In the genomic region with DNA sequence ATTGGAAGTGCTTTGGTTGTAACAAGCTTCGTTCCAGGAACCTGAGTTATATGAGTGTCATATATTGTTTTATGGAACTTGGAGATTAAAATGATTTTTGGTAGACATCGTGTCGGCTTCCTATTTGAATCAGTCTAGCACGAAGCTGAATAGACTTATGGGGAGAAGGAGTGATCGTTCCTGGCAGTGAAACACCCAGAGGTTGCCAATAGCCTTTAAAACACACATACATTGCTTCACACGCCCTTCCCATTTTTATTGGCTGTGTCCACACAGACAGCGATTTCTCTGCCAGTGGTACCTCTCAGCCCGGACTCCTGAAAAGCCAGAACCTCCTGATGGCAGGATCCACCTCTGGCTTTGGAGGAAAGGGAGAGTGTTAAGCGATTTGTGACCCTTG, we compare ENCODE assay signal across 19 mouse cellular contexts. TPM values are rescaled to one million over a fixed set of nuclear protein-coding genes. Genes with fewer than 3 reads are reported as not detected.
A peak's percentile ranks its signal among the peaks of the same experiment; 100 is the strongest.
DNase-seq lines count a peak whose midpoint lies in the region; ATAC-seq and TF ChIP-seq lines count a peak whose summit lies in the region.
"Had no signal": no experiment of that assay in that cellular context is flagged by ENCODE, and none has a peak within 500 bp of the region (broad histone marks: within the 10 kb centered on the region; RNA-seq: fewer than 3 reads in every experiment).

No protein-coding gene starts in this region.

- H3K9ac ChIP-seq in limb, embryonic 14.5 days (ENCODE audit: low read depth, low read length, severe bottlenecking), result no peak overlapping the region
- no peak overlapping the region for H3K9ac ChIP-seq in lung, postnatal 0 days (replicated peaks; ENCODE audit: low read depth)
- H3K9ac ChIP-seq: forebrain, embryonic 12.5 days; forebrain, postnatal 0 days; hindbrain, embryonic 12.5 days had no signal

- H3K36me3 ChIP-seq in limb, embryonic 14.5 days (ENCODE audit: control insufficient read depth, insufficient read depth, low read length), result no peaks in the 10 kb centered on the region
- no peaks in the 10 kb centered on the region for H3K36me3 ChIP-seq in limb, embryonic 10.5 days
- no peaks in the 10 kb centered on the region for H3K36me3 ChIP-seq in lung, postnatal 0 days (ENCODE audit: insufficient read depth, low read length)
- H3K36me3 ChIP-seq: forebrain, embryonic 12.5 days; heart, embryonic 10.5 days; hindbrain, embryonic 12.5 days had no signal

- H3K4me1 ChIP-seq in limb, embryonic 14.5 days (ENCODE audit: control insufficient read depth, insufficient read depth, low read length), result peaks cover 14% of the 10 kb centered on the region
- peaks cover 16% of the 10 kb centered on the region for H3K4me1 ChIP-seq in limb, embryonic 10.5 days
- H3K4me1 ChIP-seq in lung, postnatal 0 days (ENCODE audit: insufficient read depth, low read depth, low read length), result 0 out of 2 replicates have a peak, but pooled peaks cover 5% of the 10 kb centered on the region
- peaks cover under 1% of the 10 kb centered on the region; the same call in 1 of the 2 replicates for H3K4me1 ChIP-seq in lung, adult 2 months (ENCODE audit: control insufficient read depth, insufficient read depth, low read length)

- no peak for TF ChIP-seq POLR2A in limb, embryonic 14.5 days (IDR thresholded peaks at IDR 0.05; ENCODE audit: borderline replicate concordance, extremely low read depth, insufficient read depth, insufficient read length)
- TF ChIP-seq POLR2A in lung, adult 2 months (IDR thresholded peaks at IDR 0.05; ENCODE audit: borderline replicate concordance, extremely low read depth, low read depth, low read length), result no peak

- no peak for TF ChIP-seq CTCF in lung, postnatal 0 days (IDR thresholded peaks at IDR 0.05)
- TF ChIP-seq CTCF in lung, adult 2 months (IDR thresholded peaks at IDR 0.05; ENCODE audit: insufficient read depth, low read length), result no peak

- no peak for TF ChIP-seq EP300 in lung, postnatal 0 days (IDR thresholded peaks at IDR 0.05)

- H3K4me3 ChIP-seq in limb, embryonic 14.5 days (replicated peaks; ENCODE audit: low read length), result no peak overlapping the region
- no peak overlapping the region for H3K4me3 ChIP-seq in limb, embryonic 10.5 days
- H3K4me3 ChIP-seq in lung, postnatal 0 days (ENCODE audit: low read depth, low read length), result no peak overlapping the region
- no peak overlapping the region for H3K4me3 ChIP-seq in lung, adult 2 months (replicated peaks; ENCODE audit: extremely low read depth, low read depth, low read length)
- H3K4me3 ChIP-seq: forebrain, embryonic 12.5 days; heart, embryonic 10.5 days; hindbrain, embryonic 12.5 days had no signal

- no peaks in the 10 kb centered on the region for H3K27me3 ChIP-seq in limb, embryonic 14.5 days (ENCODE audit: control insufficient read depth, insufficient read depth, low read length)
- no peaks in the 10 kb centered on the region for H3K27me3 ChIP-seq in limb, embryonic 10.5 days (ENCODE audit: low read depth, poor library complexity, severe bottlenecking)
- H3K27me3 ChIP-seq in lung, postnatal 0 days (replicated peaks; ENCODE audit: insufficient read depth, low read length), result no peaks in the 10 kb centered on the region
- H3K27me3 ChIP-seq: forebrain, embryonic 12.5 days; hindbrain, embryonic 12.5 days had no signal

- no peak; the same call in 1 of the 2 replicates for ATAC-seq in limb, embryonic 14.5 days (ENCODE audit: low FRiP score, low read depth)
- ATAC-seq in lung, postnatal 0 days, result no peak
- ATAC-seq: forebrain, postnatal 0 days; hindbrain, embryonic 16.5 days had no signal

- H3K4me2 ChIP-seq in limb, embryonic 14.5 days (replicated peaks; ENCODE audit: low read depth, low read length, severe bottlenecking), result no peak overlapping the region
- H3K4me2 ChIP-seq in lung, postnatal 0 days (replicated peaks; ENCODE audit: low read depth, low read length), result no peak overlapping the region
- H3K4me2 ChIP-seq: forebrain, embryonic 12.5 days; hindbrain, embryonic 12.5 days had no signal

- no peaks in the 10 kb centered on the region for H3K9me3 ChIP-seq in limb, embryonic 14.5 days (ENCODE audit: control insufficient read depth, low read length)
- H3K9me3 ChIP-seq in limb, embryonic 10.5 days (replicated peaks), result no peaks in the 10 kb centered on the region
- H3K9me3 ChIP-seq in lung, postnatal 0 days (ENCODE audit: low read length), result no peaks in the 10 kb centered on the region
- H3K9me3 ChIP-seq: forebrain, embryonic 12.5 days; heart, embryonic 10.5 days; hindbrain, embryonic 12.5 days had no signal

- H3K27ac ChIP-seq in limb, embryonic 14.5 days (replicated peaks; ENCODE audit: low read depth, low read length), result no peak overlapping the region
- H3K27ac ChIP-seq in limb, embryonic 10.5 days, result no peak overlapping the region
- H3K27ac ChIP-seq in lung, postnatal 0 days (ENCODE audit: low read length), result no peak overlapping the region
- H3K27ac ChIP-seq: forebrain, embryonic 12.5 days; heart, embryonic 10.5 days; hindbrain, embryonic 12.5 days had no signal

- peak; percentile 82 for DNase-seq in limb, embryonic 14.5 days (ENCODE audit: low spot score)
- DNase-seq in limb, embryonic 10.5 days (ENCODE audit: low spot score), result no peak
- peak; percentile 35 for DNase-seq in lung, postnatal 0 days (ENCODE audit: low spot score)
- DNase-seq in lung, adult 2 months, result no peak
- DNase-seq in gonadal fat pad, adult 2 months (ENCODE audit: low read depth), result peak; percentile 34
- no peak for DNase-seq in thymus, postnatal 25 days
- DNase-seq in urinary bladder, postnatal 25 days (ENCODE audit: low spot score), result no peak
- DNase-seq: adrenal gland, adult 8-10 months; adrenal gland, postnatal 36 days; cerebellum, adult 2 months; cerebellum, postnatal 10 days; forebrain, postnatal 0 days; gastrocnemius, postnatal 14 days; heart, postnatal 10 days; heart, postnatal 4 days had no signal

- WGBS in limb, embryonic 14.5 days, result 42% methylated on average over 9 of the region's 9 CpGs
- 87% methylated on average over 9 of the region's 9 CpGs for WGBS in limb, embryonic 10.5 days
- 64% methylated on average over 9 of the region's 9 CpGs for WGBS in lung, postnatal 0 days
- WGBS in lung, adult 2 months, result 63% methylated on average over 9 of the region's 9 CpGs

RNA-seq across cellular contexts. Expression of a gene that starts 57.0 kb away (rescaled TPM):
- 9.3 and 10.7 TPM in 2 replicates for polyA plus RNA-seq in limb, embryonic 14.5 days (2012; rRNA removed)
- polyA plus RNA-seq in limb, embryonic 14.5 days (2014; fragmentation: Nextera tagmentation; extraction: Ambion mirVana), result 11.3 and 11.8 TPM in 2 replicates
- polyA plus RNA-seq in limb, embryonic 10.5 days (2016; fragmentation: Nextera tagmentation; extraction: Ambion mirVana), result 4.0 and 5.2 TPM in 2 replicates
- polyA plus RNA-seq in lung, postnatal 0 days (2015; fragmentation: Nextera tagmentation; extraction: Ambion mirVana), result 11.0 and 12.1 TPM in 2 replicates
- 9.4 and 15.2 TPM in 2 replicates for polyA plus RNA-seq in lung, adult 2 months (2012; rRNA removed)
- polyA plus RNA-seq in gonadal fat pad, adult 2 months (2012; rRNA removed), result 4.5 and 5.2 TPM in 2 replicates

Comparison
In these comparisons a context has a peak if more than half of its experiments do, and no peak if none do; other contexts are left out.
1. DNase-seq: peak in limb, embryonic 14.5 days (single experiment), lung, postnatal 0 days (single experiment) and gonadal fat pad, adult 2 months (single experiment); none in limb, embryonic 10.5 days (single experiment), lung, adult 2 months (single experiment), thymus, postnatal 25 days (single experiment) and urinary bladder, postnatal 25 days (single experiment).